Mouse (Mus musculus): ENCODE data around the gene Ptpdc1.

GRCm38 (mm10) chr13:48631691-48632090, 6.2 kb upstream of the Ptpdc1 start:
- TF ChIP-seq CTCF (IDR thresholded peaks at IDR 0.05; ENCODE audit: low read depth) = peak; percentile 30; the same call in 1 of the 2 replicates
- TF ChIP-seq EP300 (optimal IDR thresholded peaks at IDR 0.05) = no peak
